Mouse (Mus musculus) heart, postnatal 0 days (tissue): Measurements from ENCODE around the gene Tbx6.

Experiments
- CTCF ChIP-seq: IDR thresholded peaks from 2 replicates; pipeline ENCODE4 v1.5.1; 2016; ENCODE audit warnings: antibody characterized with exemption, control low read depth, low read depth
- EP300 ChIP-seq: IDR thresholded peaks from 2 replicates; pipeline ENCODE4 v1.6.1; 2016; ENCODE audit warnings: antibody characterized with exemption, low read depth

DNA sequence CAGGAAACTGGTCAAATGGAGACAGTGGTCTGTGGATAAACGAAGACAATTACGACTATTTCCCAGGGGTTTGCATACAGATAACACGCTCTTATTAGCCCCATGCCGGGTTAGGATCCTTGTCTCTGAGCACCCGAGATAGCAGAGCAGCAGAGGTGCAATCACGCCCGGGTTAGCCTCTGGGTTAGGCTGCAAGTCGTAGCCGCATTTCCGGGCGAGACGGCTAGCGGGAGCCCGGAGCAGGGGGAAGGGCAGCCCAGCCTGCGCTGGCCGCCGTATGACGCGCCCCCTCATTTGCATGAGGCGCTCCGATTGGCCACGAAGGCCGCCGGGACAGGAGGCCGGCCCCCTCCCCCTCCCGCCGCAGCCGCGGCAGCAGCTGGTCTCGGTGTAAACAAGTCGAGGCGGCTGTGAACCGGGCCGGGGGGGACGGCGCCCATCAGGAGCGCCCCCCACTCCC lies 4.7 kb upstream of the Tbx6 start, which contains the start of gene Ypel3:
- no peak for TF ChIP-seq CTCF
- TF ChIP-seq EP300, result peak; percentile 62; the same call in 1 of the 2 replicates
